Mouse (Mus musculus) frontal cortex, postnatal 25 days (tissue): Measurements from ENCODE around the gene Prnd.

Source experiments
- DNase-seq, 2 experiments: peaks; one replicate each; pipeline ENCODE4 v3.0.0; 2022; ENCODE audit warnings: low spot score in 2 of 2

Gene Prnd

GRCm38 (mm10) chr2:131939404-131940111 is 11.1 kb upstream of the Prnd start:
- DNase-seq, result peak; percentile 51 to 62

GRCm38 (mm10) chr2:131940506-131940905 is 10.2 kb upstream of the Prnd start:
- no peak for DNase-seq

- no peak for DNase-seq
Observed at GRCm38 (mm10) chr2:131941501-131941900, 9.2 kb upstream of the Prnd start.

- no peak for DNase-seq
Observed at GRCm38 (mm10) chr2:131944370-131944769, 6.3 kb upstream of the Prnd start.

- DNase-seq, result peak in 1 of 2 experiments; percentile 1
Observed at GRCm38 (mm10) chr2:131945225-131945624, 5.4 kb upstream of the Prnd start.

GRCm38 (mm10) chr2:131945765-131946164 is 4.9 kb upstream of the Prnd start:
- DNase-seq, result peak in 1 of 2 experiments; percentile 2

- no peak for DNase-seq
Observed at GRCm38 (mm10) chr2:131946351-131946750, 4.3 kb upstream of the Prnd start.

GRCm38 (mm10) chr2:131948156-131948555 is 2.5 kb upstream of the Prnd start:
- peak in 1 of 2 experiments; percentile 0 for DNase-seq

GRCm38 (mm10) chr2:131948916-131949639 is 1.6 kb upstream of the Prnd start:
- peak in 1 of 2 experiments; percentile 2 for DNase-seq

GRCm38 (mm10) chr2:131949767-131950597 is 679 bp upstream of the Prnd start:
- DNase-seq, result peak; percentile 53 to 58

GRCm38 (mm10) chr2:131952456-131952855 is 1.8 kb downstream of the Prnd start:
- peak in 1 of 2 experiments; percentile 3 for DNase-seq

- peak in 1 of 2 experiments; percentile 3 for DNase-seq
Observed at GRCm38 (mm10) chr2:131952961-131953538, 2.4 kb downstream of the Prnd start.

GRCm38 (mm10) chr2:131953711-131954110 is 3.0 kb downstream of the Prnd start:
- peak in 1 of 2 experiments; percentile 1 for DNase-seq

GRCm38 (mm10) chr2:131954835-131955234 is 4.2 kb downstream of the Prnd start:
- no peak for DNase-seq

GRCm38 (mm10) chr2:131955264-131955663 is 4.6 kb downstream of the Prnd start:
- no peak for DNase-seq

GRCm38 (mm10) chr2:131956336-131957256 is 5.9 kb downstream of the Prnd start:
- no peak for DNase-seq

- no peak for DNase-seq
Observed at GRCm38 (mm10) chr2:131957731-131958222, 7.1 kb downstream of the Prnd start.

- DNase-seq, result no peak
Observed at GRCm38 (mm10) chr2:131961671-131962070, 11.0 kb downstream of the Prnd start.

- no peak for DNase-seq
Observed at GRCm38 (mm10) chr2:131970597-131970996, 19.9 kb downstream of the Prnd start.

GRCm38 (mm10) chr2:131971098-131971497 is 20.4 kb downstream of the Prnd start:
- DNase-seq, result no peak
